Mouse (Mus musculus): Measurements from ENCODE around the gene Ppp1r1b.
A peak's percentile ranks its signal among the peaks of the same experiment; 100 is the strongest.

Ppp1r1b gene

GRCm38 (mm10) chr11:98347385-98348082, 670 bp upstream of the Ppp1r1b start:
- DNase-seq, result peak; percentile 39 to 65

GRCm38 (mm10) chr11:98349308-98349707, 1.1 kb downstream of the Ppp1r1b start:
- no peak for DNase-seq

GRCm38 (mm10) chr11:98352272-98352990, 4.2 kb downstream of the Ppp1r1b start:
- DNase-seq, result no peak

GRCm38 (mm10) chr11:98353651-98354211, 5.5 kb downstream of the Ppp1r1b start:
- peak; percentile 62 to 76 for DNase-seq

GRCm38 (mm10) chr11:98354445-98354844, 6.2 kb downstream of the Ppp1r1b start:
- no peak for DNase-seq

GRCm38 (mm10) chr11:98355732-98356299, 7.6 kb downstream of the Ppp1r1b start:
- DNase-seq, result peak; percentile 60 to 61

- DNase-seq, result no peak
Observed at GRCm38 (mm10) chr11:98356625-98357394, 8.6 kb downstream of the Ppp1r1b start.

- no peak for DNase-seq
Observed at GRCm38 (mm10) chr11:98357396-98358160, 9.4 kb downstream of the Ppp1r1b start.

GRCm38 (mm10) chr11:98358161-98359083, 10.2 kb downstream of the Ppp1r1b start, which contains the start of gene Stard3:
Gene Stard3, plus strand, starts transcription at chr11:98358368.
- DNase-seq, result peak; percentile 90 to 92

- DNase-seq, result no peak
Observed at GRCm38 (mm10) chr11:98360866-98361521, 12.8 kb downstream of the Ppp1r1b start.

GRCm38 (mm10) chr11:98363817-98364216, 15.6 kb downstream of the Ppp1r1b start:
- DNase-seq, result no peak

- no peak for DNase-seq
Observed at GRCm38 (mm10) chr11:98364410-98364809, 16.2 kb downstream of the Ppp1r1b start.

- DNase-seq, result no peak
Observed at GRCm38 (mm10) chr11:98366290-98366689, 18.1 kb downstream of the Ppp1r1b start.

GRCm38 (mm10) chr11:98367171-98367862, 19.1 kb downstream of the Ppp1r1b start:
- DNase-seq, result no peak

- no peak for DNase-seq
Observed at GRCm38 (mm10) chr11:98367863-98368186, 19.6 kb downstream of the Ppp1r1b start.

GRCm38 (mm10) chr11:98369337-98369736, 21.1 kb downstream of the Ppp1r1b start:
- no peak for DNase-seq

GRCm38 (mm10) chr11:98370588-98370987, 22.4 kb downstream of the Ppp1r1b start:
- DNase-seq, result no peak

- no peak for DNase-seq
Observed at GRCm38 (mm10) chr11:98371556-98372240, 23.5 kb downstream of the Ppp1r1b start.

GRCm38 (mm10) chr11:98372406-98372805, 24.2 kb downstream of the Ppp1r1b start:
- DNase-seq, result peak; percentile 40 to 56

All from kidney, adult 8-10 months (tissue).